Mouse (Mus musculus) ES-Bruce4 (cell line): Measurements from ENCODE around the gene Lep.

Experiments
- CTCF ChIP-seq: IDR thresholded peaks from one replicate; pipeline ENCODE4 v1.8.1; 2011; ENCODE audit warnings: low read depth, low read length
- EP300 ChIP-seq: IDR thresholded peaks from 2 replicates; pipeline ENCODE4 v1.6.1; 2011; ENCODE audit warnings: low read depth, low read length; ENCODE audit not compliant: insufficient read depth

- TF ChIP-seq CTCF (no peak), EP300 (no peak)
Observed at GRCm38 (mm10) chr6:29059846-29060685, at the start of gene Lep.
